Mouse (Mus musculus) forebrain, embryonic 14.5 days (tissue): Measurements from ENCODE around the gene Sox5. TPM values are rescaled to one million over a fixed set of nuclear protein-coding genes. Genes with fewer than 3 reads are reported as not detected.

Source experiments
- ATAC-seq: fragments of 200-750 bp; cut with Nextera tagmentation; 2 replicates; pipeline ENCODE4 v1.8.0; 2017; ENCODE audit warnings: mild to moderate bottlenecking, moderate library complexity
- DNase-seq: peaks from one replicate; pipeline ENCODE4 v3.0.0-alpha.2; 2015; ENCODE audit warnings: low spot score
- H3K27ac ChIP-seq: fragments of 300-500 bp; sonication (generic); 2 replicates; pipeline ENCODE4 v1.5.1; 2014; ENCODE audit warnings: low read depth, mild to moderate bottlenecking, control low read depth, low read length, moderate library complexity
- H3K27me3 ChIP-seq: fragments of 300-500 bp; sonication (generic); replicated peaks from 2 replicates; pipeline ENCODE4 v1.6.1; 2014; ENCODE audit warnings: low read length, control low read depth, mixed read lengths; ENCODE audit not compliant: control insufficient read depth, insufficient read depth
- H3K36me3 ChIP-seq: fragments of 300-500 bp; sonication (generic); 2 replicates; pipeline ENCODE4 v1.6.1; 2014; ENCODE audit warnings: low read length, control low read depth; ENCODE audit not compliant: control insufficient read depth, insufficient read depth
- H3K4me1 ChIP-seq: fragments of 300-500 bp; sonication (generic); 2 replicates; pipeline ENCODE4 v1.6.1; 2014; ENCODE audit warnings: antibody characterized with exemption, low read length, control low read depth; ENCODE audit not compliant: control insufficient read depth, insufficient read depth
- H3K4me2 ChIP-seq: fragments of 300-500 bp; sonication (generic); 2 replicates; pipeline ENCODE4 v1.6.1; 2014; ENCODE audit warnings: mild to moderate bottlenecking, control low read depth, low read length
- H3K4me3 ChIP-seq: fragments of 300-500 bp; sonication (generic); 2 replicates; pipeline ENCODE4 v1.5.1; 2014; ENCODE audit warnings: low read depth, low read length, control low read depth
- H3K9ac ChIP-seq: fragments of 300-500 bp; sonication (generic); 2 replicates; pipeline ENCODE4 v1.6.1; 2014; ENCODE audit warnings: mild to moderate bottlenecking, low read length, control low read depth, moderate library complexity
- H3K9me3 ChIP-seq: fragments of 300-500 bp; sonication (generic); replicated peaks from 2 replicates; pipeline ENCODE4 v1.6.1; 2016; ENCODE audit warnings: low read length, control low read depth, mixed read lengths; ENCODE audit not compliant: control insufficient read depth
- WGBS: fragments of 180-500 bp; shearing (Covaris S2); extraction: QIAGEN DNeasy Blood & Tissue Kit; methylation state at CpG from one replicate; pipeline ENCODE4 v1.1.7; 2014; 5-methylcytosine and 5-hydroxymethylcytosine counted together
- polyA plus RNA-seq: library from polyadenylated mRNA; unstranded; fragments of >200 nt; fragmentation: Nextera tagmentation; extraction: Ambion mirVana; gene quantifications from 2 replicates; pipeline ENCODE4 v1.2.1, GENCODE M21; 2014

The Sox5 gene
- polyA plus RNA-seq, 1 experiment from 2014 or later = 115 TPM

GRCm38 (mm10) chr6:144666617-144667016, 115.2 kb downstream of the Sox5 start:
- no peak overlapping the region for H3K4me2 ChIP-seq
- H3K36me3 ChIP-seq = no peaks in the 10 kb centered on the region
- H3K9me3 ChIP-seq = no peaks in the 10 kb centered on the region
- H3K27me3 ChIP-seq = no peaks in the 10 kb centered on the region
- no peaks in the 10 kb centered on the region for H3K4me1 ChIP-seq
- H3K9ac ChIP-seq = no peak overlapping the region
- no peak for DNase-seq
- H3K27ac ChIP-seq = no peak overlapping the region
- no peak for ATAC-seq
- WGBS = 95% methylated on average over 6 of the region's 6 CpGs
- H3K4me3 ChIP-seq = no peak overlapping the region

DNA sequence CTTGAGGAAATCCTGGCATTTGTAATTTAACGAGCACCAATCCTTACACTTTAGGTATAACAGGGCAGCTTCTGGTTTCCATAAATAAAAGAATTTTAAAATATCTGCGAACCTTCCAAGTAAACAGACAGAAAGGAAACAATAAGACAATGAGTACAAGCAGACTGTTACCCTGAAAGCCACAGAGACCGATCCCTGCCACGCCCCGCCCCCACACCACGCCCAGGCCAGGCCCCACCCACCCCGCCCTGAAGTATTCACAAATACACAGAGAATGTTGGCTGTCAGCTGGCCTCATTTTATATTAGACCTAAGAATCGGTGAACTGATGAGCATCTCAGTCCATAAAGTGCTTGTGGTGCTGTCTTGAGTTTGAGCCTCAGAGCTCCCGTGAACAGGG, 117.0 kb downstream of the Sox5 start:
- H3K27ac ChIP-seq = no peak overlapping the region
- no peak for DNase-seq
- H3K9me3 ChIP-seq = no peaks in the 10 kb centered on the region
- H3K9ac ChIP-seq = no peak overlapping the region
- no peaks in the 10 kb centered on the region for H3K27me3 ChIP-seq
- H3K4me1 ChIP-seq = no peaks in the 10 kb centered on the region
- no peak overlapping the region for H3K4me3 ChIP-seq
- ATAC-seq = no peak
- no peak overlapping the region for H3K4me2 ChIP-seq
- 66% methylated on average over 9 of the region's 9 CpGs for WGBS
- no peaks in the 10 kb centered on the region for H3K36me3 ChIP-seq

DNA sequence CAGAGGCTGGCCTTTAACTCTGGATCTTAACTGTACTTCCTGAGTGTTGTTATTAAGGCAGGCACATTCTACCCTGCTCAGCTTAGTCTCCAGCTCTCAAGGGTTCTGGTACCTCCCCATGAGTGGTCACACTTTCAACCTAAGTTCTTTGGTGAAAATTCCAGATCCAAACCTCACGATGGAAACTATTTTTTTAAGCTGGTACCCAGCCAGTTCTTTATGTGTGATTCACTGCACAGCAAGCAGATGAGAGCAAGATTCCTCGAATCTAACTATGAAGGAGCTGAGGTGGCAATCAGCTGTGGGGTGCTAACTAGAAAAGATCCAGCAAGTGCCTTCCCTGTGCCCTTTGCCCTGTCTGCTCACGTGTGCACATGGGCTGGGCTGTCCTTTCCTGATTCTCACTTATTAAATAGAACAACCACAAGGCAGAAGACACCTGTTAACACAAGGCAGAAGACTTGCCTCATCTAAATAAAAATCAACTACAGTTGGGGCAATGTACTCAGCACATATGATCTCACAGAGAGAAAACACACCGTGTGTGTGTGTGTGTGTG, 118.2 kb downstream of the Sox5 start:
- H3K27ac ChIP-seq = no peak overlapping the region
- no peaks in the 10 kb centered on the region for H3K36me3 ChIP-seq
- no peak overlapping the region for H3K4me3 ChIP-seq
- no peaks in the 10 kb centered on the region for H3K27me3 ChIP-seq
- ATAC-seq (no peak), DNase-seq (no peak)
- no peaks in the 10 kb centered on the region for H3K9me3 ChIP-seq
- WGBS = 67% methylated on average over 4 of the region's 4 CpGs
- H3K4me1 ChIP-seq = no peaks in the 10 kb centered on the region
- no peak overlapping the region for H3K9ac ChIP-seq
- no peak overlapping the region for H3K4me2 ChIP-seq

GRCm38 (mm10) chr6:144659115-144660108, 122.4 kb downstream of the Sox5 start:
- H3K36me3 ChIP-seq = no peaks in the 10 kb centered on the region
- no peak overlapping the region for H3K9ac ChIP-seq
- 61% methylated on average over 10 of the region's 10 CpGs for whole genome bisulfite sequencing
- no peak for ATAC-seq
- H3K27me3 ChIP-seq = no peaks in the 10 kb centered on the region
- H3K4me1 ChIP-seq = no peaks in the 10 kb centered on the region
- no peak overlapping the region for H3K27ac ChIP-seq
- no peaks in the 10 kb centered on the region for H3K9me3 ChIP-seq
- no peak overlapping the region for H3K4me3 ChIP-seq
- peak; percentile 34 for DNase-seq
- no peak overlapping the region for H3K4me2 ChIP-seq

- Histone ChIP-seq H3K4me3 (no peak overlapping the region), H3K9ac (no peak overlapping the region), H3K4me2 (no peak overlapping the region), H3K36me3 (no peaks in the 10 kb centered on the region), H3K4me1 (no peaks in the 10 kb centered on the region), H3K27me3 (no peaks in the 10 kb centered on the region), H3K9me3 (no peaks in the 10 kb centered on the region), H3K27ac (no peak overlapping the region)
- WGBS = 79% methylated on average over 5 of the region's 5 CpGs
- DNase-seq (no peak), ATAC-seq (no peak)
Observed at GRCm38 (mm10) chr6:144652876-144653275, 128.9 kb downstream of the Sox5 start.

- Histone ChIP-seq H3K27me3 (no peaks in the 10 kb centered on the region), H3K4me1 (no peaks in the 10 kb centered on the region), H3K9me3 (0 out of 2 replicates have a peak, but pooled peaks cover 4% of the 10 kb centered on the region), H3K4me3 (no peak overlapping the region), H3K4me2 (no peak overlapping the region), H3K9ac (no peak overlapping the region), H3K27ac (no peak overlapping the region), H3K36me3 (no peaks in the 10 kb centered on the region)
- no peak for ATAC-seq
- no peak for DNase-seq
- 71% methylated on average over 9 of the region's 9 CpGs for WGBS
Observed at GRCm38 (mm10) chr6:144648896-144649295, 132.9 kb downstream of the Sox5 start.

DNA sequence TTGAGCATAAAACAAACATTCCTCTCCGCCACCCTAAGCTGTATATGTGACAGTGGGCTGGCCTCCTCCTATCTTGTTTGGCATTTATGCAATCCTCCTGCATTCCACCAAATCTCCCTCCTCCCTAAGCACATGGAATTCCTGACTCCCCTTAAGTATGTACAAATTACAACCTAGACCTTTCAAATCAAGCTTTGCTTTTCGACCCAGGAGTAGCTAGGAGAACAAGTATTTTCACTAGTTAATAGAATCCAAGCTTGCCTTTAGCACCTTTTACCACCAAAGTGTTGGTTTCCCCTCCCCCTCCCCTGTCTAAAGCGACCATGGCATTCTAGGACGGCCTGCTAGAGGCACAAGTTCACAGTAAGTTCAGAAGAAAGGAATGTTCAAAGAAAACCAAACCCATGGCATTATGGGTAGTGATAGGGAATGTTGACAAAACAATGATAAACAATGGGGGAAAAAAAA, 133.6 kb downstream of the Sox5 start:
- 50% methylated on average over 4 of the region's 4 CpGs for WGBS
- Histone ChIP-seq H3K4me3 (no peak overlapping the region), H3K9me3 (0 out of 2 replicates have a peak, but pooled peaks cover 4% of the 10 kb centered on the region), H3K9ac (no peak overlapping the region), H3K27me3 (no peaks in the 10 kb centered on the region), H3K27ac (no peak overlapping the region), H3K4me1 (no peaks in the 10 kb centered on the region), H3K4me2 (no peak overlapping the region), H3K36me3 (no peaks in the 10 kb centered on the region)
- ATAC-seq (no peak), DNase-seq (no peak)

DNA sequence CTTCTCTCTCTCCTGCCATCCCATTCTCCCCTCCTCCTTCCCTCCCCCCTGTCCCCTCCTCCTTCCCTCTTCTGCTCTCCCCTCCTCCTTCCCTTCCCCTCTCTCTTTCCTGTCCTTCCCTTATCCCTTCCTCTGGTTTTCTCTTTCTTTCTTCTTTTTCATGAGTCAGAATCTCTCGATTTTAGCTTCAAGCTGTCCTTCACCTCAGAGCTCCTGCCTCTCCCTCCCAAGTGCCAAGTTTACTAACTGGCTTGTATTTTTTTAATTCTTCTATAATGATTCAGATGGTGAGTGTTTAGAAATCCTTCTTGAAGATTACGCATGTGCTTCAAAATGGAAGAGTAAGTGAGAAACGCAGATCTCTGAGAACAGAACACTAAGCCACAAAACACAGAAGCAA, 135.4 kb downstream of the Sox5 start:
- Histone ChIP-seq H3K36me3 (no peaks in the 10 kb centered on the region), H3K4me1 (no peaks in the 10 kb centered on the region), H3K9ac (no peak overlapping the region), H3K27ac (no peak overlapping the region), H3K4me3 (no peak overlapping the region), H3K9me3 (0 out of 2 replicates have a peak, but pooled peaks cover 4% of the 10 kb centered on the region), H3K4me2 (no peak overlapping the region), H3K27me3 (no peaks in the 10 kb centered on the region)
- WGBS = 92% methylated on average over 3 of the region's 3 CpGs
- DNase-seq (no peak), ATAC-seq (no peak)

DNA sequence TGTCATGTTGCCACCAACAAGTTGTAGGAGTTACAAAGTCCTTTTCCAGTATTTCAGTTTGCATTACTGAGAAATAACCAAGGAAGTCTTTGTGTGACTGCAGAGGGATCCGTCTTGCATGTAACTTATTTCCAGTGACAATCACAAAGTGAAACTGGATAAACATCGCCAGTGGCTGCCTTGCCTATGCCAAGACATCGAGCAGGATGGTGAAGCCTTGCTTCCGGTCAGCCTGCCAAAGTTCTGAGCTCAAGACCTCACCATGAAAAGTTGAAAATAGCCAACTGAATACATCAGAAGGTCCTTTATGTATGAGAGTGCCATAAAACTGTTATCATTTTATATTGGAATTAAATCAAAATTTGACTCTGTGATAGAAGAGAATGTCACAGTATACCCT, 136.0 kb downstream of the Sox5 start:
- ATAC-seq = no peak
- Histone ChIP-seq H3K9ac (no peak overlapping the region), H3K4me3 (no peak overlapping the region), H3K36me3 (no peaks in the 10 kb centered on the region), H3K27me3 (no peaks in the 10 kb centered on the region), H3K4me1 (no peaks in the 10 kb centered on the region), H3K4me2 (no peak overlapping the region), H3K27ac (no peak overlapping the region), H3K9me3 (0 out of 2 replicates have a peak, but pooled peaks cover 4% of the 10 kb centered on the region)
- 94% methylated on average over 4 of the region's 4 CpGs for WGBS
- no peak for DNase-seq
